ENCODE assay signal across 24 mouse cellular contexts in genomic region chr7:25591226-25591625, GRCm38 (mm10). TPM values are rescaled to one million over a fixed set of nuclear protein-coding genes. Genes with fewer than 3 reads are reported as not detected.
"Had no signal": no experiment of that assay in that cellular context is flagged by ENCODE, and none has a peak within 500 bp of the region (broad histone marks: within the 10 kb centered on the region; RNA-seq: fewer than 3 reads in every experiment).

No protein-coding gene starts in this region.

- H3K36me3 ChIP-seq: neural tube, embryonic 13.5 days; neural tube, embryonic 15.5 days; stomach, embryonic 15.5 days had no signal

- H3K4me2 ChIP-seq: neural tube, embryonic 13.5 days; neural tube, embryonic 15.5 days; stomach, embryonic 15.5 days had no signal

- H3K27ac ChIP-seq: neural tube, embryonic 13.5 days; neural tube, embryonic 15.5 days; stomach, embryonic 15.5 days; stomach, postnatal 0 days had no signal

- H3K4me3 ChIP-seq: neural tube, embryonic 13.5 days; neural tube, embryonic 15.5 days; stomach, embryonic 15.5 days had no signal

- H3K27me3 ChIP-seq: neural tube, embryonic 13.5 days; neural tube, embryonic 15.5 days; stomach, embryonic 15.5 days had no signal

- H3K9me3 ChIP-seq: neural tube, embryonic 13.5 days; neural tube, embryonic 15.5 days; stomach, embryonic 15.5 days had no signal

- DNase-seq: retina, postnatal 1 day; right cerebral cortex, adult 18-20 months; right cerebral cortex, postnatal 14 days; right cerebral cortex, postnatal 25 days; right cerebral cortex, postnatal 4 days; spleen, adult 18-20 months; thymus, adult 18-20 months; thymus, adult 2 months; thymus, postnatal 14 days; thymus, postnatal 25 days; thymus, postnatal 36 days; thymus, postnatal 4 days had no signal

- H3K4me1 ChIP-seq: neural tube, embryonic 13.5 days; neural tube, embryonic 15.5 days; stomach, embryonic 15.5 days had no signal

- H3K9ac ChIP-seq: neural tube, embryonic 13.5 days; neural tube, embryonic 15.5 days; stomach, embryonic 15.5 days had no signal

RNA-seq across cellular contexts. Expression of gene Erich4, which starts 24.5 kb away (rescaled TPM):
- total RNA-seq: neutrophil, adult 5-6 weeks had no signal
- polyA plus RNA-seq: neural tube, embryonic 13.5 days; neural tube, embryonic 14.5 days; neural tube, embryonic 15.5 days; spleen, adult 2 months; stomach, embryonic 14.5 days; stomach, postnatal 0 days; testis, adult 2 months; thymus, adult 2 months; thymus, postnatal 0 days; urinary bladder, adult 2 months had no signal

RNA-seq across cellular contexts. Expression of gene Ceacam2, which starts 51.6 kb away (rescaled TPM):
- total RNA-seq: neutrophil, adult 5-6 weeks had no signal
- polyA plus RNA-seq: stomach, embryonic 14.5 days; stomach, embryonic 15.5 days; stomach, embryonic 16.5 days; stomach, postnatal 0 days; thymus, postnatal 0 days had no signal
